Mouse (Mus musculus) stomach, embryonic 14.5 days (tissue): ENCODE measurements around the gene Brpf3. TPM values are rescaled to one million over a fixed set of nuclear protein-coding genes. Genes with fewer than 3 reads are reported as not detected.
A peak's percentile ranks its signal among the peaks of the same experiment; 100 is the strongest.
"Not testable (repeated sequence)": the region's sequence is repeated elsewhere in the genome, so short reads cannot be mapped to it uniquely, and the experiment has no call there.

Source experiments
- ATAC-seq: fragments of 200-750 bp; cut with Nextera tagmentation; 2 replicates; pipeline ENCODE4 v1.8.0; 2017; ENCODE audit warnings: low read depth, moderate TSS enrichment; ENCODE audit not compliant: insufficient number of reproducible peaks, insufficient read depth, low FRiP score
- H3K27ac ChIP-seq: fragments of 300-500 bp; sonication (generic); 2 replicates; pipeline ENCODE4 v1.5.1; 2014; ENCODE audit warnings: mild to moderate bottlenecking, low read length, moderate library complexity, mixed read lengths
- H3K27me3 ChIP-seq: fragments of 300-500 bp; sonication (generic); 2 replicates; pipeline ENCODE4 v1.6.1; 2014; ENCODE audit warnings: low read length, control low read depth, mixed read lengths; ENCODE audit not compliant: control insufficient read depth, insufficient read depth
- H3K36me3 ChIP-seq: fragments of 300-500 bp; sonication (generic); 2 replicates; pipeline ENCODE4 v1.6.1; 2014; ENCODE audit warnings: mild to moderate bottlenecking, control low read depth, low read length, moderate library complexity, mixed read lengths; ENCODE audit not compliant: control insufficient read depth, insufficient read depth
- H3K4me1 ChIP-seq: fragments of 300-500 bp; sonication (generic); 2 replicates; pipeline ENCODE4 v1.6.1; 2014; ENCODE audit warnings: low read length, control low read depth, mixed read lengths; ENCODE audit not compliant: control insufficient read depth, insufficient read depth
- H3K4me2 ChIP-seq: fragments of 300-500 bp; sonication (generic); replicated peaks from 2 replicates; pipeline ENCODE4 v1.6.1; 2014; ENCODE audit warnings: low read depth, low read length, control low read depth
- H3K4me3 ChIP-seq: fragments of 300-500 bp; sonication (generic); 2 replicates; pipeline ENCODE4 v1.5.1; 2014; ENCODE audit warnings: low read depth, low read length, control low read depth
- H3K9ac ChIP-seq: fragments of 300-500 bp; sonication (generic); replicated peaks from 2 replicates; pipeline ENCODE4 v1.6.1; 2014; ENCODE audit warnings: low read depth, mild to moderate bottlenecking, control low read depth, low read length, moderate library complexity, mixed read lengths
- H3K9me3 ChIP-seq: fragments of 300-500 bp; sonication (generic); 2 replicates; pipeline ENCODE4 v1.6.1; 2016; ENCODE audit warnings: low read depth, low read length, control low read depth; ENCODE audit not compliant: control insufficient read depth
- WGBS: fragments of 180-500 bp; shearing (Covaris S2); extraction: QIAGEN DNeasy Blood & Tissue Kit; methylation state at CpG from one replicate; pipeline ENCODE4 v1.1.7; 2014; 5-methylcytosine and 5-hydroxymethylcytosine counted together
- polyA plus RNA-seq: library from polyadenylated mRNA; unstranded; fragments of >200 nt; fragmentation: Nextera tagmentation; extraction: Ambion mirVana; gene quantifications from 2 replicates; pipeline ENCODE4 v1.2.1, GENCODE M21; 2014

The Brpf3 gene
- polyA plus RNA-seq, 1 experiment from 2014 or later = 13.8 TPM

GRCm38 (mm10) chr17:28769875-28770421 lies 30.9 kb upstream of the Brpf3 start:
- ATAC-seq = peak; percentile 44; the same call in 1 of the 2 replicates
- H3K27me3 ChIP-seq = no peaks in the 10 kb centered on the region
- 3% methylated on average over 24 of the region's 24 CpGs for WGBS
- peak overlapping the region; percentile 53 for H3K9ac ChIP-seq
- peak overlapping the region; percentile 49; the same call in 1 of the 2 replicates for H3K27ac ChIP-seq
- H3K9me3 ChIP-seq = no peaks in the 10 kb centered on the region
- H3K4me3 ChIP-seq = peak overlapping the region; percentile 49
- H3K4me2 ChIP-seq = peak overlapping the region; percentile 66
- H3K36me3 ChIP-seq = no peaks in the 10 kb centered on the region
- H3K4me1 ChIP-seq = peaks cover 3% of the 10 kb centered on the region; the same call in 1 of the 2 replicates

- no peak for ATAC-seq
- Histone ChIP-seq H3K36me3 (no peaks in the 10 kb centered on the region), H3K27ac (no peak overlapping the region), H3K9me3 (no peaks in the 10 kb centered on the region), H3K9ac (no peak overlapping the region), H3K4me3 (no peak overlapping the region), H3K4me2 (no peak overlapping the region), H3K4me1 (peaks cover 3% of the 10 kb centered on the region; the same call in 1 of the 2 replicates), H3K27me3 (no peaks in the 10 kb centered on the region)
- WGBS = 90% methylated on average over 5 of the region's 5 CpGs
Observed at GRCm38 (mm10) chr17:28771289-28771688, 29.6 kb upstream of the Brpf3 start.

GRCm38 (mm10) chr17:28774303-28774702 lies 26.6 kb upstream of the Brpf3 start:
- not testable (repeated sequence) for H3K36me3 ChIP-seq, H3K27me3 ChIP-seq, H3K27ac ChIP-seq, H3K4me3 ChIP-seq, H3K4me1 ChIP-seq, ATAC-seq, H3K9me3 ChIP-seq, H3K4me2 ChIP-seq, H3K9ac ChIP-seq
- 95% methylated on average over 8 of the region's 9 CpGs for WGBS

- Histone ChIP-seq H3K4me2 (no peak overlapping the region), H3K4me3 (no peak overlapping the region), H3K36me3 (no peaks in the 10 kb centered on the region), H3K9ac (no peak overlapping the region), H3K4me1 (no peaks in the 10 kb centered on the region; the same call in 1 of the 2 replicates), H3K27ac (no peak overlapping the region), H3K27me3 (no peaks in the 10 kb centered on the region), H3K9me3 (no peaks in the 10 kb centered on the region)
- ATAC-seq = no peak
- 69% methylated on average over 4 of the region's 4 CpGs for WGBS
Observed at GRCm38 (mm10) chr17:28775161-28775560, 25.7 kb upstream of the Brpf3 start.

GRCm38 (mm10) chr17:28776817-28777216 lies 24.1 kb upstream of the Brpf3 start:
- no peak overlapping the region for H3K9ac ChIP-seq
- WGBS = 96% methylated on average over 3 of the region's 3 CpGs
- 0 out of 2 replicates have a peak, but pooled peaks cover 7% of the 10 kb centered on the region for H3K4me1 ChIP-seq
- no peak overlapping the region for H3K27ac ChIP-seq
- H3K9me3 ChIP-seq = no peaks in the 10 kb centered on the region
- no peaks in the 10 kb centered on the region for H3K27me3 ChIP-seq
- no peak for ATAC-seq
- H3K4me3 ChIP-seq = no peak overlapping the region
- H3K36me3 ChIP-seq = no peaks in the 10 kb centered on the region
- H3K4me2 ChIP-seq = no peak overlapping the region

GRCm38 (mm10) chr17:28777231-28778005 lies 23.5 kb upstream of the Brpf3 start:
- WGBS = 83% methylated on average over 16 of the region's 16 CpGs
- no peaks in the 10 kb centered on the region for H3K9me3 ChIP-seq
- no peak overlapping the region for H3K4me2 ChIP-seq
- H3K36me3 ChIP-seq = no peaks in the 10 kb centered on the region
- H3K27ac ChIP-seq = no peak overlapping the region
- H3K4me1 ChIP-seq = 0 out of 2 replicates have a peak, but pooled peaks cover 7% of the 10 kb centered on the region
- H3K27me3 ChIP-seq = no peaks in the 10 kb centered on the region
- no peak overlapping the region for H3K9ac ChIP-seq
- ATAC-seq = no peak
- H3K4me3 ChIP-seq = no peak overlapping the region

- Histone ChIP-seq H3K9me3 (no peaks in the 10 kb centered on the region), H3K4me3 (no peak overlapping the region), H3K4me2 (no peak overlapping the region), H3K27me3 (no peaks in the 10 kb centered on the region), H3K9ac (no peak overlapping the region), H3K4me1 (0 out of 2 replicates have a peak, but pooled peaks cover 7% of the 10 kb centered on the region), H3K27ac (no peak overlapping the region), H3K36me3 (no peaks in the 10 kb centered on the region)
- no peak for ATAC-seq
- 86% methylated on average over 3 of the region's 3 CpGs for WGBS
Observed at GRCm38 (mm10) chr17:28779735-28780134, 21.2 kb upstream of the Brpf3 start.

- H3K9ac ChIP-seq = no peak overlapping the region
- ATAC-seq = no peak
- H3K36me3 ChIP-seq = no peaks in the 10 kb centered on the region
- 0 out of 2 replicates have a peak, but pooled peaks cover 7% of the 10 kb centered on the region for H3K4me1 ChIP-seq
- H3K4me2 ChIP-seq = no peak overlapping the region
- no peak overlapping the region for H3K4me3 ChIP-seq
- 67% methylated on average over 3 of the region's 3 CpGs for WGBS
- no peaks in the 10 kb centered on the region for H3K27me3 ChIP-seq
- H3K27ac ChIP-seq = no peak overlapping the region; the same call in 1 of the 2 replicates
- H3K9me3 ChIP-seq = no peaks in the 10 kb centered on the region
Observed at GRCm38 (mm10) chr17:28780836-28781235, 20.1 kb upstream of the Brpf3 start.
